Mouse (Mus musculus) hindbrain, embryonic 11.5 days (tissue): ENCODE results near the gene Spdye4b. TPM values are rescaled to one million over a fixed set of nuclear protein-coding genes. Genes with fewer than 3 reads are reported as not detected.
A peak's percentile ranks its signal among the peaks of the same experiment; 100 is the strongest.
"Not testable (repeated sequence)": the region's sequence is repeated elsewhere in the genome, so short reads cannot be mapped to it uniquely, and the experiment has no call there.

ENCODE experiments used
- ATAC-seq: fragments of 200-750 bp; cut with Nextera tagmentation; 2 replicates; pipeline ENCODE4 v1.8.0; 2017; ENCODE audit warnings: mild to moderate bottlenecking, moderate TSS enrichment, moderate library complexity; ENCODE audit not compliant: low FRiP score
- DNase-seq: peaks from one replicate; pipeline ENCODE4 v3.0.0-alpha.2; 2015; ENCODE audit warnings: low spot score
- H3K27ac ChIP-seq: fragments of 300-500 bp; sonication (generic); 2 replicates; pipeline ENCODE4 v1.5.1; 2014; ENCODE audit warnings: mild to moderate bottlenecking, low read depth, low read length
- H3K27me3 ChIP-seq: fragments of 300-500 bp; sonication (generic); 2 replicates; pipeline ENCODE4 v1.6.1; 2014; ENCODE audit warnings: mild to moderate bottlenecking, low read length, moderate library complexity, mixed read lengths; ENCODE audit not compliant: control insufficient read depth, insufficient read depth
- H3K36me3 ChIP-seq: fragments of 300-500 bp; sonication (generic); 2 replicates; pipeline ENCODE4 v1.6.1; 2014; ENCODE audit warnings: mild to moderate bottlenecking, low read length, moderate library complexity, mixed read lengths; ENCODE audit not compliant: control insufficient read depth, insufficient read depth
- H3K4me1 ChIP-seq: fragments of 300-500 bp; sonication (generic); replicated peaks from 2 replicates; pipeline ENCODE4 v1.6.1; 2014; ENCODE audit warnings: low read length, mixed read lengths; ENCODE audit not compliant: control insufficient read depth, insufficient read depth
- H3K4me2 ChIP-seq: fragments of 300-500 bp; sonication (generic); replicated peaks from 2 replicates; pipeline ENCODE4 v1.6.1; 2014; ENCODE audit warnings: mild to moderate bottlenecking, low read depth, low read length
- H3K4me3 ChIP-seq: fragments of 300-500 bp; sonication (generic); 2 replicates; pipeline ENCODE4 v1.5.1; 2014; ENCODE audit warnings: low read depth, low read length
- H3K9ac ChIP-seq: fragments of 300-500 bp; sonication (generic); 2 replicates; pipeline ENCODE4 v1.6.1; 2014; ENCODE audit warnings: low read depth, low read length
- H3K9me3 ChIP-seq: fragments of 300-500 bp; sonication (generic); 2 replicates; pipeline ENCODE4 v1.6.1; 2016; ENCODE audit warnings: low read length; ENCODE audit not compliant: control insufficient read depth
- WGBS: fragments of 180-500 bp; shearing (Covaris S2); extraction: QIAGEN DNeasy Blood & Tissue Kit; methylation state at CpG from one replicate; pipeline ENCODE4 v1.1.7; 2014; 5-methylcytosine and 5-hydroxymethylcytosine counted together
- polyA plus RNA-seq: library from polyadenylated mRNA; unstranded; fragments of >200 nt; fragmentation: Nextera tagmentation; extraction: Ambion mirVana; gene quantifications from 2 replicates; pipeline ENCODE4 v1.2.1, GENCODE M21; 2014

The Spdye4b gene
- polyA plus RNA-seq: not detected in 2 replicates

DNA sequence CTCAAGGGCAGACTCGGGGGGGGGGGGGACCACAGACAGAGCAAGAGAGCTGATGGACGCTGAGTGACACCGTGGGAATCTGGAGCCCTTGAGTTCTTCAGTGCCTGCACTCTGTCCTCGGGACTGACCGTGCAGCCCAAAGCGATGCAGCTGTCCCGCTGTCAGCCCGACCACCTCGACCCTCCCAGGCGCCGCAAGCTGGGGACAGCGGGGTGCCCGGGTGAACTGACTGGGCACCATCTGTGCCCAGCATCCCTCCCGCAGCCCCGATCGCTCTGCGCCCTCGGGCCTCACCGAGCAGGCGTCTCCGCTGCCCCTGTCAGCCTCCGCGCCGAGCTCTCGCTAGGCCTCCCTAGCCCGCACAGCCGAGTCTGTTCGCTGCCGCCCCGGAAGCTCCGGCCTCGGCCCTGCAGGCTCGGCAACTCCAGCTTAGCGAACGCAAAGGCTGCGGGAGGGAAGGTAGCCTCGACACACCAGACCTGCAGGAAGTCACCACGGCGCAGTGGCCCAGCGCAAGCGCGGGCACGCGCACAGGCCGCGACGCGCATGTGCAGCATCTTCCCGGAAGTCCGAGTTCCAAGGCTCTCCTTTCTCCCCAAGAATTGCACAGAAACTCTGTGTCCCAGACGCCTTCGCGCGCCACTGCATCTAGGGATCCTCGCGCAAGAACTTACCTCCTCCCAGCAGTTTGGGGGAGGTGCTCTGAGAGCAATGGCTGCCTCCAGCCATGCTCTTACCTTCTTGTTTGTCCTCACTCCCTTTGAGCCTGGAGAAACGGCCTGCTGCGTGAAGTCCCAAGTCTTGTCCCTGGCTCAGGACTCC lies at the start of gene Spdye4b, which contains the start of gene Rbak:
Gene Spdye4b, plus strand, starts transcription at position 763 of the 822 bp plus-strand sequence.
Gene Rbak, minus strand, starts transcription at position 521 of the 822 bp plus-strand sequence.
- Histone ChIP-seq H3K9me3 (no peaks in the 10 kb centered on the region), H3K27me3 (no peaks in the 10 kb centered on the region), H3K4me3 (peak within 1 kb of the TSS; percentile 54), H3K27ac (peak within 1 kb of the TSS; percentile 58), H3K9ac (peak within 1 kb of the TSS; percentile 73), H3K36me3 (peaks cover 6% of the 10 kb centered on the region; the same call in 1 of the 2 replicates), H3K4me1 (no peaks in the 10 kb centered on the region), H3K4me2 (peak within 1 kb of the TSS; percentile 65)
- 0% methylated on average over 53 of the region's 58 CpGs for WGBS
- ATAC-seq (peak; percentile 96), DNase-seq (peak; percentile 95)

DNA sequence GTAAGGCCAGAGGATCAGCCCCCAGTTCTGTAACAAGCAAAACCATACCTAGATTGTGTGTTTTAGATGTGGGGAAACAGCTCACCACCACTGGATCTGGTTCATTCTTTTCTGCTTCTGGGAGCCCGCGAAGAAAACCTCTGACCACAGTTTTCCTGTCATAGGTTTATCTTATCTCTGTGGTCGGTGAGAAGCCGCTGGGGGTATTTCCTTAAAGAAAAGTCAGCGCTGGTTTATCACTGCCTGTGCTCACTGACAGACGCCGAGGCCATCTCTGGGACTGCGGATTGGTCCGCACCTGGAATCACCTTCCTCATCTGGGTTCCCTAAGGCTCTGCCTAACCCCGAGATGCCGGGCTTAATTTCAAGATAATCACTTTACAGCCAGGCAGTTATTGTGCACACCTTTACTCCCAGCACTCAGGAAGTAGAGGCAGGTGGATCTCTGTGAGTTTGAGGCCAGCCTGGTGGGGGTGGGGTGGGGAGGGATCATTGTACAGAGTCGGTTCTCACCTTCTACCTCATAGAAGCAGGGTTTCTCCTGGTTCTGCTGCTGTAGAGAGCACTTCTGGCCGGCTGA lies 47.8 kb upstream of the Spdye4b start:
- no peaks in the 10 kb centered on the region for H3K9me3 ChIP-seq
- 75% methylated on average over 13 of the region's 13 CpGs for WGBS

DNA sequence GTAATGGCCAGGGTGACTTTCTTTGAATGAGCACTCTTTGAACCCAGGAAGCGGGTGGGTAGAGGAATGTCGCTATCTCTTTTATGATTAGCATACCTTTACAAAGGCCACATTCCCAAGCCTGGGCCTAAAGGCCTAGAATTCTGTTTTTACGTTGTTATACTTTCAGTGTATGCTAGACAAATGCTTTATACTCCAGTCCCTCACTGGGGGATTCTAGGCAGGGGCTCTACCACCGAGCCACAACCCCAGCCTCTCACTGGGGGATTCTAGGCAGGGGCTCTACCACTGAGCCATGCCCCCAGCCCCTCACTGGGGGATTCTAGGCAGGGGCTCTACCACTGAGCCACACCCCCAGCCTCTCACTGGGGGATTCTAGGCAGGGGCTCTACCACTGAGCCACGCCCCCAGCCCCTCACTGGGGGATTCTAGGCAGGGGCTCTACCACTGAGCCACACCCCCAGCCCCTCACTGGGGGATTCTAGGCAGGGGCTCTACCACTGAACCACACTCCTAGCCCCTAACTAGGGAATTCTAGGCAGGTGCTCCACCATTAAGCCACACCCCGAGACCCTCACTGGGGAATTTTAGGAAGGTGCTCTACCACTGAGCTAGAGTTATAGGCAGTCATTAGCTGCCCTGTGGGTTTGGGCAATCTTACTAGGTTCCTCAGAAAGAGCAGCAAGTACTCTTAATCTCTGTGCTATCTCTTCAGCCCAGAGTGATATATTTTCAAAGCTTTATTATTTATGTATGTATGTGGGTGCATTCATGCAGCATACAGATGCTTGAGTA lies 46.4 kb upstream of the Spdye4b start:
- H3K27ac ChIP-seq, H3K9me3 ChIP-seq, H3K4me1 ChIP-seq, H3K4me2 ChIP-seq, ATAC-seq, H3K4me3 ChIP-seq, DNase-seq, H3K36me3 ChIP-seq, H3K27me3 ChIP-seq, H3K9ac ChIP-seq: not testable (repeated sequence)
- 79% methylated on average over 3 of the region's 6 CpGs for WGBS

More for the DNA sequence above, 47.8 kb upstream of the Spdye4b start:
- Histone ChIP-seq H3K9ac (no peak overlapping the region), H3K36me3 (no peaks in the 10 kb centered on the region), H3K27me3 (no peaks in the 10 kb centered on the region), H3K27ac (no peak overlapping the region), H3K4me2 (no peak overlapping the region), H3K4me1 (no peaks in the 10 kb centered on the region), H3K4me3 (no peak overlapping the region)
- ATAC-seq (no peak), DNase-seq (no peak)

DNA sequence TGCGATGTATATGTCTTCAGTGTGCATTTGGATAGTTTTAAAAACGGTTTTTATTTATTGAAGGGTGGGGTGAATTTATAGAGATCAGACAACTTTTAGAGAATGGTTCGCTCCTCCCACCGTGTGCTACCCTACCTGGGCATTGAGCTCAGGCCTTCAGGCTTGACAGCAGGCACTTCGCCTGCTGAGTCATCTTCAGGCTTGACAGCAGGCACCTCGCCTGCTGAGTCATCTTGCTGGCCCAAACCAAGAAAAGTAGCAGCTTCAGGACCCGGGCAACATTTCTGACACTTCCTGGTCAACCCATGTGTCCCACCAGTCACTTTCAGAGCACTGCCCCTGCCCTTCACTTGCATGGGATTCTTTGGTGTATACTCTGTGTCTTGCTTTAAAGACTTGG lies 45.8 kb upstream of the Spdye4b start:
- Histone ChIP-seq H3K9me3 (no peaks in the 10 kb centered on the region), H3K9ac (no peak overlapping the region), H3K27me3 (no peaks in the 10 kb centered on the region), H3K27ac (no peak overlapping the region), H3K4me3 (no peak overlapping the region), H3K4me1 (no peaks in the 10 kb centered on the region), H3K36me3 (no peaks in the 10 kb centered on the region), H3K4me2 (no peak overlapping the region)
- ATAC-seq (no peak), DNase-seq (no peak)
- 89% methylated on average over 7 of the region's 7 CpGs for WGBS

DNA sequence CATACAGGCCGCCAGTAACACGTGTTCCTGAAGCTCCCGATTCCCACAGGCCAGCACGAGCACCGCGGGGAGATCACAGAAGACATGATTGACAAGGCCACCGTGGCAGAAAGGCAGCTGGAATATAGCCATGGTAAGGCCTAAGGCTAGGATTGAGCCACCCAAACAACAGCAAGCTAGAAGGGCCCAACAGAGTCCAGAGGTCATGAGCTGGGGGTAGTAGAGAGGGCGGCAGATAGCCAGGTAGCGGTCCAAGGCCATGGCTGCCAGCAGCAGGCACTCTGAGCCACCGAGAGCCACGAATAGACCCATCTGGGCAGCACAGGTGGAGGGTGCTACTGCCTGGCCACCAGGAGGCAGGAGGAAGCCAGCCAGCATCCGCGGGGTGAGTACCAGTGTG lies 43.2 kb upstream of the Spdye4b start:
- no peak for ATAC-seq
- Histone ChIP-seq H3K27ac (no peak overlapping the region), H3K36me3 (no peaks in the 10 kb centered on the region), H3K4me1 (no peaks in the 10 kb centered on the region), H3K9me3 (no peaks in the 10 kb centered on the region), H3K27me3 (no peaks in the 10 kb centered on the region), H3K4me2 (no peak overlapping the region), H3K9ac (no peak overlapping the region), H3K4me3 (no peak overlapping the region)
- no peak for DNase-seq
- WGBS: 90% methylated on average over 13 of the region's 13 CpGs

DNA sequence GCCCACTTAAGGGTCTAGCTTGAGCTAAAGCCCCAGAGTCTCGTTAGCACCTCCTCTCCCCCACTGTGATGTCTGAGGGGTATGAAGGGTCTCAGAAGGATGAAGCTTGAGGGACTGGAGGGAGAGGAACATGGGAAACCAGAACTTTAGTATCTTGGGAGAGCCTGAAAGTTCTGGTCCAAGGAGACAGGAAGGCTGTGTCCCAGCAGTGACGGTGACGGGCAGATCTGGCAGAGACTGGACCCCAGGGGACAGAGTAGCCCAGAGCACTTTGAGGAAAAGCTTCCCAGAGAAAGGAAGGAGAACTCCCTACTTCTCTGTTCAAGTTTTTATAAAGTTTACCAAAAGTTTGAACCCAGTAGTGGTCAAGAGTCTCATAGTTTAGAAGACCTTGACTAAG lies 33.3 kb upstream of the Spdye4b start, which contains the start of gene Olfr718-ps1:
Gene Olfr718-ps1, minus strand, starts transcription at position 101 of the 400 bp plus-strand sequence.
- Histone ChIP-seq H3K4me1 (no peaks in the 10 kb centered on the region), H3K27ac (no peak within 1 kb of the TSS), H3K9me3 (no peaks in the 10 kb centered on the region; the same call in 1 of the 2 replicates), H3K4me3 (no peak within 1 kb of the TSS), H3K36me3 (no peaks in the 10 kb centered on the region), H3K9ac (no peak within 1 kb of the TSS), H3K27me3 (no peaks in the 10 kb centered on the region), H3K4me2 (no peak within 1 kb of the TSS)
- DNase-seq: no peak
- no peak for ATAC-seq
- WGBS: 60% methylated on average over 3 of the region's 3 CpGs

DNA sequence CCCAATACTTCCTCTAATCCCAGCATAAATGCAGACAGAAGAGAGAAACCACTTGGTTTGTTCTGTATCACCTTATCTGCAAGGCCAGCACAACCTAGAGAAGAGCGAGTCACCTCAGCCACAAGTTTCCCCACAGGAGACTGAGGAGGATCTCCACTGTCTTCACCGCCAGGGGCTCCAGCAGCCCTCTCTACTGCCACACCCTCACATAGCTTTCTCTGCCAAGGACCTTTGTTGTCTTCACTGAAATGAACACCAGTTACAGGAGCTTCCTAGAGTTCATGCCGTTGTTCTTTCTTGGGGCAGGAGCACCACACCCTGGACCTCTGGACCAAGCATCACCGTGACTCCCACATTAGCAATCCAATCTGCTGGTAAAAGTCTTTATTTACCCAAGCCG lies 32.2 kb upstream of the Spdye4b start:
- H3K9me3 ChIP-seq: no peaks in the 10 kb centered on the region; the same call in 1 of the 2 replicates
- H3K4me1 ChIP-seq: no peaks in the 10 kb centered on the region
- H3K9ac ChIP-seq: no peak overlapping the region
- H3K27ac ChIP-seq: no peak overlapping the region
- no peak overlapping the region for H3K4me3 ChIP-seq
- WGBS: 88% methylated on average over 5 of the region's 5 CpGs
- no peaks in the 10 kb centered on the region for H3K27me3 ChIP-seq
- no peak overlapping the region for H3K4me2 ChIP-seq
- DNase-seq (no peak), ATAC-seq (no peak)
- no peaks in the 10 kb centered on the region for H3K36me3 ChIP-seq

DNA sequence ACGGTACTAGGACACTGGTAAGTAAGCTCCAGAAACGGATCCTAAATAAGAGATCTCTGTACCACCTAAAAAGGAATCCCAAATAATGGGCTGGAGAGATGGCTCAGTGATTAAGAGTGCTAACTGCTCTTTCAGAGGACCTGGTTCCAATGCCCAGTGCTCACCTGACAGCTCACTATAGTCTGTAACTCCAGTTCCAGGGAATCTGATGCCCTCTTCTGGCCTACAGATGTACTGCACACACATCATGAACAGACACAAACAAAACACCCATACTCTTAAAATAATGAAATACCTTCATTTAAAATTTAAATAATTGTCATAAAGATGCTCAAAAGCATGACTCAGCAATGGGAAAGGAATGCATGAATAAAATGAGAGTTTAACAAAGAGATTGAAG lies 31.3 kb upstream of the Spdye4b start:
- Histone ChIP-seq H3K9me3 (no peaks in the 10 kb centered on the region; the same call in 1 of the 2 replicates), H3K4me2 (no peak overlapping the region), H3K4me3 (no peak overlapping the region), H3K9ac (no peak overlapping the region), H3K27ac (no peak overlapping the region), H3K27me3 (no peaks in the 10 kb centered on the region), H3K4me1 (no peaks in the 10 kb centered on the region), H3K36me3 (no peaks in the 10 kb centered on the region)
- WGBS: 89% methylated on average over 2 of the region's 2 CpGs
- DNase-seq: no peak
- ATAC-seq: no peak
